Mouse (Mus musculus) kidney, adult 11 months (tissue): ENCODE measurements at regions not wholly inside any gene's neighbourhood (a gene's known extent, or its start where the extent isn't known, plus 50 kb on each side); places are given as distances from the start of the nearest gene placed in this dataset.
"Not testable (repeated sequence)": the region's sequence is repeated elsewhere in the genome, so short reads cannot be mapped to it uniquely, and the experiment has no call there.

Experiments used
- DNase-seq: peaks from one replicate; pipeline ENCODE4 v3.0.0; 2022

DNA sequence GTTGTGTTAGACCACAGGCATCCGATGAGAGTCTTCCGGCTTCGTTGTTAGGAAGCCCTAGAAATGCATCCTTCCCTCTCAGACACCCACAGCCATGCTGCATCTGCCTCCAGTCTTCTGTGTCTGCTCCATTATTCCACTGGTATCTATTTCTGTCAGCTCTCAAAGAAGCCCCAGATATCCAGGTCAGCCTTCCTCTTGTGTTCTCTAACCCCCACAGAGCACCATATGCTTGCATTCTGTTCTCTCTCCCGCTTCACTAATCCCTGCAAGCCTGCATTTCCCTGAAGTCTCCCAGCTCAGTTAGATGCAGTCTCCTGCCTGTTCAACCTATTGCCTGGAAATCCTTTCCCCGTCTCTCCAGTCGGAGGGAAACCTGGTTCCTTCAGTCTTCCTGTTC, 53.6 kb upstream of the Wdfy3 start:
- no peak for DNase-seq

DNA sequence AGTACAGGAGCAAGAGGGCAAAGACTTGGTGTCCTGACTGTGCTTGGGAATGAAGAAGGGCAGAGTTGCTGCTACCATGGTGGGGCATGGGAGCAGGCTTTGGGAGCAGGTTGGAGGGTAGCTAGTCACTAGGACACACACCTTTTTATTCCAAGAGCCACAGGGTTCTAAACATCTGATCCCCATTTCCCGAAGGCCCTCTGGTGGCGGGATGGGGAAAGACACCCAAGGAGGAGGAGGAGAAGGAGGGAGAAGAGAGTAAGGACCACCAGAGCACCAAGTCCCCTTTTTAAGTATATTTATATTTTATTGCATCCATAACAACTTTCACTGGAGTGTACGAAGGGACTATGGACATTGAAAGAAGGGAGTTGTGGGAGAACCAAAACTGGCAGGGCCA, 57.0 kb upstream of the Wdfy3 start:
- DNase-seq = peak; percentile 11

DNA sequence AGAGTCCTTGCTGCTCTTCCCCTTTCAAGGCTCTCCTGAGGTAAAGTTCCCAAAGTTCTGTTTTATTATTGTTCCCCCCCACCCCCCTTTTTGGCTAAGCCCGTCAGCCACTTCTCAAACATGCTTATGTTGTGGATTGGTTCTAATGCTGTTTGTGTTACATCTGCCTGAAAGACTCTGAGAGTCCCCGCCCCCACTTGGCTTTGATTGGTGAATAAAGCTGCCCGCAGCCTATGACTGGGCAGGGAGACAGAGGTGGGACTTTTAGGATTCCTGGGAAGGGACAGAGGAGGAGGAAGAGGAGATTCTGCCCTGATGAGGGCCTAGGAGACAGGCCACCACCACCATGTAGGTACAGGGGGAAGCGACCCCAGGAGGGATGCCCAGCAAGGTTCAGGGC, 78.3 kb upstream of the Wdfy3 start:
- no peak for DNase-seq

DNA sequence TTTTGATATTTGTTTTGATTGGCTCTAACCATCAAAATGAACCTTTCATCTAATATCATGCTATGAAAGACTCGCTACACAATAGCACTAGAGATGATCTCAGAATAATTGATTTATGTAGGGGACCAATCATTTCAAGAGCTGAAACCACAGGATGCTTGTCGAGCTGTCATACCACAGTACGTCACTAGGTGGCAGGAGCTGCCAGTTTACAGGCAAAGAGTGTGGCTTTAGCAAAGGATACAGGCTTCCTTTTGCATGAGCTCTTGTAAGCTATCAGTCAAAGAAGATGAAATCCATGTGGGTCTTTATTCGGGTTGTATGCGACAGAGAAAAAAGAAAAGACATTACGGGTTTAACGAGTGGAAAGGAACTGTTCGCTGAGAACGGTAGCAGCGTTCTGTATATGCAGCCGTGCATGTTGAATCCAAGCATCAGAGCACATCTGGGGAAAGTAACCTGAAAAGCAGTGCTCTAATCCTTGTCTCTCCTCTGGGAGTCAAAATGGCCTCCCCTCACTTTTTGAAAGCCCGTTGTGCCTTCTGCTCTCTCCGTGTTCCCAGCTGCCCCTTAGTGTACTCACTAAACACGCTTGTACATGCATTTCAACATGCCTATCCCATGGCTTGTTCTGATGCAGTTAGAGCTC, 79.9 kb upstream of the Wdfy3 start:
- DNase-seq = peak; percentile 34

DNA sequence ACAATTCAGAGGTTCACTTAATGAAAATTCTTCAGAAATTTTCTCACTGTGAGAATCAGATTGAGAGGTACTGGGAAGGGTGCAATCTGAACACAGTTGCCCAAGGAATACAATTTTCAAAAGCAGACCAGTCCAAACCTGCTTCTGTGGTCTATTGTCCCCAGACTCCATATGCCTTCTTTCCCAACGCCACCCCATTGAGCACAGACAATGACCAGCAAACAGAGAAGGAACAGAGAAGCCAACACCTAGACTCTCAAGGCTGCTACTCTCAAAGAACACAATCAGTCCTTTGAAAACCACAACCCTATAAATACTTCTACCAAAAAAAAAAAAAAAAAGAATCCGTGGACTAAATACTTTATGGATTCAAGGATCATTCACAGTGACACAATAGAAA, 89.9 kb upstream of the Wdfy3 start:
- DNase-seq = no peak

DNA sequence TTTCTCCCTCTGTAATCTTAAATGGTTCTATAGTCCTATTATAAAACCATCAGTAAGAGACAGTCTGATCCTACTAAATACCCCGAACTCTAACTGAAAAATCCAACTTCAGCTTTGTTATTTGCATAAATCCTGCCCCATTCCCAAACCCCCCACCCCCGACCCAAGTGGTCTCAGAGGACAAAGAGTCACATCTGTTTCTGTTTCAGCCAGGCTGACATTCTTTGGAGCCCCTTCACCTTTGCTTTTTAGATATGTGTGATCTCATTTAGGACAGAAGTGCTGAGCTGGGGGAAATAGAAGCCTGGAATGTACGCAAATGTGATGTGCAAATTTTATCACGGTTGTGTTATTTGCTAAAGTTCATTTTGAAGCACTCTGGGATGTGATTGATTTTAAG, 98.3 kb upstream of the Wdfy3 start:
- DNase-seq = no peak

DNA sequence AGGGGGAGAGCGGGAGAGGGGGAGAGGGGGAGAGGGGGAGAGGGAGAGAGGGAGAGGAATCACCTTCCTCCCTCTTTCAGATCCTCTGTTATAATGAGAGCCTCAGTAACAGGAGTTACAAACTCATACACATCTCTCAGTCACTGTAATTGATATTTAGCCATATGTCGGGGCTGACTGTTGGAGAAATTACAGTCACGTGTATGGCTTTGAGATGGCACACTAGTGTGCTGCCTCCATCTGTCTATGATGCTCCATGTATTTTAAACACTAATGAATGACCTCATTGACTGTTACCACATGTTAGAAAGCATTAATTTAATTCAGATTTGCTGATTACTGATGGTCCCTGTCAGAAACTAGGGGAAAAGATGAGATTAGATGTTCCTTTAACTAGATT, 102.1 kb upstream of the Wdfy3 start:
- no peak for DNase-seq

DNA sequence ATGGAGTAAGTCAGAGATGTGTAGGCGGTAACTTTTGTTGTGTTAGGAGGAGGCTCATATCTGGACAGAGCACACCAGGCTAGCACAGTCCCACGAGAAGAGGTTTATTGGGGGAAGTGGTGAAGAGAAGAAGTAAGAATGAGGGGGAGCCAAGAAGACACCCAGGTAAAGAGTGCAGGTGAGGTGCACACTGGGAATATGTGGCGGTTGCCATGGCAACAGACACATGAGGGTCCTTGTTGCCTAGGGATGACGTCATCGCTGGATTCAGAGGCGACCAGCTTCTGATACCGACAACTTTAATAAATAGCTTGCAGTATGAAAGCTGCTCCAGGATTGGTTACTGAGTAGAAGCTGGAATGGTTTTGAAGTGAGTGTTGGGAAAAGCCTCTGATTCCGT, 110.5 kb upstream of the Wdfy3 start:
- DNase-seq = no peak

DNA sequence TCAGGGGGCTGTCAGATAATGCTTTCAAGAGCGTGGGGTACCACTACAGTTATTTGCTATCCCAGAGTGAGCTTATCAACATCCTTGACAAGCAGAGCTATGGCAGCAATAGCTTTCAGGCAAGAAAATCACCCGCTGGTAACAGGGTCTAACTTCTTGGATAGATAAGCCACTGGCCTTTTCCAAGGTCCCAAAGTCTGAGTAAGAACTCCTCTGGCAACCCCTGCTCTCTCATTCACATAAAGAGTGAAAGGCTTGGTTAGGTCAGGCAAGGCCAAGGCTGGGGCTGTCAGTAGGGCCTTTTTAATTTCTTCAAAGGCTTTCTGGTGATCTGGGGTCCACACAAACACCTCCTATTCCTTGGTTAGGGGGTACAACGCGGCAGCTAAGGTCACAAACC, 119.2 kb upstream of the Wdfy3 start:
- not testable (repeated sequence) for DNase-seq

DNA sequence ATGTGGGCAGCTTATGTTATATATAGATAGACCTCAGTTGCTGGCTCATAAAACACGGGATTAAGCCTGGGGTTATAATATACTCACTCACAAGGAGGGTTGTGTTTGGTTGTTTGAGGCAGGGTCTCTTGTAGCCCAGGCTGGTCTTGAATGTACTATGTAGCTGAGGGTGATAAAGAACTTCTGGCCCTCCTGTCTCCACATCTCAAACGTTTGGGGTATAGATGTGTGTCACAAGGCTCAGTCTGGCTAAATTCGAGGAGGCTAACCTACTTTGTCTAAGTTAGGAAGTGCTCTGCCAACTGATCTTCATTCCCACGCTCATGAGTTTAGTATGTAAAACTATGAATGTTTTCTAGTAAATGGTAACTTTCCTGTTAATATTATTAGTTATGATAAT, 136.7 kb upstream of the Wdfy3 start:
- DNase-seq = no peak

DNA sequence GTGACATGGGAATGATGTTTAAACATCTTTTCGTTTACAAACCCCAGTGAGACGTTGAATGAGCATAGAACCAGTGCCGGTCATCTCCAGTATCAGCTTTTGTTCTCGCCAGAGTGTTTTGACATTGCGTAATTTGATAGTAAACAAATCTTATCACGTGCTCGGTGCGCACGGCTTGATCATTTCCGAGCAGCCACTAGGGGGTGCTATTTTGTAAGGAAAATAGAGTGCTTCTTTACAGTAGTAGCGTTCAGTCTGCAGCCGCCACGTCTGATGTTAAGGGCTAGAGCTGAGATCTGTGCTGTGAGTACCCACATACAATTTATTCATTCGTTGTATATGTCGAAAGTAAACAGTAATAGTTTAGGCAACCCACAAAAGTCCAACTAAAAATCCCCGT, 137.2 kb upstream of the Wdfy3 start:
- DNase-seq = peak; percentile 71

DNA sequence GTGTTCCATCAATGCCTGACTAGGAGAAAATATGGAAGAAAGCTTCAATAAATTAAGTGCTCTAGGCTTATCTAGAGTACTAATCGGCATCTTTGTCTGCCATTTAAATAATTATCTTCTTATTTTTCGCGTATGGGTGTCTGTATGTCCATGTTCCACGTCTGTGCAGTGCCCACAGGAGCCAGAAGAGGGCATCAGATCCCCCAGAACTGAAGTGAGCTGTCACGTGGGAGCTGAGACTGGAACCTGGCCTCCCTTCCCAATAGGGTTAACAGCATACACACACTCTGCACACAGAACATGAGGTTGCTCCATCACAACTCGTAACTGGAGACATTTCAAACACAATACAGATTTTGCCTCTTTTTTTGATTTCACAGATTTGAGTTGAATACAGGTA, 143.4 kb upstream of the Wdfy3 start:
- DNase-seq = peak; percentile 15

DNA sequence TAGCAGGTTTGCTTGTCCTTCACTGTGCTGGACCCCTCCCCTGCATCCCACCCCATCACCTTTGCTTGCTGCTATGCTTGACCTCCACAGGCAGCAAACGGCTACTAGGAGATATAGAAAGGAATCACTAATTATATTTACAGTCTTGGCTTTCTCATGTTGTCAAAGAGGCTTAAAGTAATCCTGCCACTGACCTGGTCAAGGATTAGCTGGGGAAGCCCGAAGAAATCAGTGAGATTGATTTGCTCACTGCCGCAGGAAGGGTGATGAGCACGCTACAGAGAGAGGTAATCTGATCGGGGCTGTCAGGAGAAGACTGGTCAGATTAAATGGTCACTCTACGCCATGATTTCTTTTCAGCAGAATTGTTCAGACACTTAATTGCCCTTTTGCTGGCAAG, 157.4 kb upstream of the Wdfy3 start:
- no peak for DNase-seq

DNA sequence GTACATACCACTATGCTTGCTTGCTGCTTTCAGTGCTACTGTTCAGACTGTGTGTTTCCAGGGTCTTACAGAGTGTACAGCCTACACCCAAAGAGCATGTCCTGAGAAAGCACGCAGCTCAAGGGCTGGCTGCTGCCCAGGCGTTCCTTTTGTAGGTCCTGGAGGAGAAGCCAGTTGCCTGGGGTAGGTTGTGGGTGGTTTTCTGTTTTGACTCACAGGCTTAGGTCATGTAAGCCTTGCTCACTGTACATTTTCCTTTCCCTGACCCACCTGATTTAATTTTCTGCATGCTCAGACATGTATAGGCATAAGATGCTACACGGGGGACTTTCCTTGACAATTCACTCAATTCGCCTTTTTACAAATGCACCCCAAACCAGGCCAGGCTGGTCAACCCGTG, 172.9 kb upstream of the Wdfy3 start:
- no peak for DNase-seq

DNA sequence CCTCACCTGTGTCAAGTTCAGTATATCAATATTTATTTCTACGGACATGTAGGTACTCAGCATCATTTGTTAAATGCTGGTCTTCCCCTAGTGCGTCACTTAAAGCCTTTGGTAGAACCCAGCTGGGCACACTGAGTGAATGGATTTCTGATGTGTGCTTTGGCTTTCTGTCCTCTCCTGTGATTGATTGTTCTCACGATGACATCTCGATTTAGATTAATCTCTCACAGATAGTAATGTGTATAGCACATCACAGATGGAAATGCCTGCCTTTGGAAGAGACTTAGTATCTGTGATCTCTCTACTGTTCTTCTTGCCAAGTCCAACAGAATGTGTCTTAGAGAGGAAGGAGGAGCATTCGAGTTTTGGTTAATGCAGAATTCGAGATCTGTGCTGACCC, 175.0 kb upstream of the Wdfy3 start:
- DNase-seq = no peak

DNA sequence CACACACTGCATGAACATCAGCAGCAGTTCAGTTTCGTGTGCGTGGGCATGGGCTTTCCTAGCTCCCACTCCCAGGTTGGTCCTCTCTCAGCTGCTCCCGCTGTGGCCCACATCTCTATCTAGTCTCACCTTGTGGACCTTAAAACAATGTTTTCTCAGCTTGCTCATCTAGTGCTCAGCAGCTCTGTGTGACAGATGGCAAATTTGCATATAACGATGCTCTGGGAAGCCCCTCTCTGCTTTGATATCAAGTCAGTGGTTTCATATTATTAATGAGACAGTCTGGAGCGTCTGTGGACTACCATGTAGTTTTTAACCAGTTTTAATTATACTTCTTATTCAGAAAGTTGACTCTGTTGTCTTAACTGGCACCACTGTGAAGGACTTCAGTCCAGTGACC, 179.0 kb upstream of the Wdfy3 start:
- DNase-seq = no peak

DNA sequence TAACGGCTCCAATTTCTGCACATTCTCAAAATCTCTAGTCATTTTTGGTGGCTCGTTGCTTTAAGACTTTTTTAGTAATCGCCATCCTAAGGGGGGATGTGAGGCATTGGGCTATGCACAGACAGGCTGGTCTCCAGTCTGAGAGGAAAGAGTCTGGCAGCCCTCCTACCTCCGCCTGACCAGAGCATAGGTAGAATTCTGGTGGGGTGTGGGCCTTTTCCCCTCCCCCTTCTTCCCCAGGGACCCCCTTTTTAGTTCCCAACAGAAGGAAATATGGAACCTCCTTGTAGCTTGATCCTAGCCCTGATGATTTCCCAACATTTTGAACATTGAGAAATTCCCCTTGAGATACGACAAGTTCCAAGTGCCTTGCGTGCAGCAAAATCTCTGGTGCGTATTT, 181.4 kb upstream of the Wdfy3 start:
- no peak for DNase-seq

DNA sequence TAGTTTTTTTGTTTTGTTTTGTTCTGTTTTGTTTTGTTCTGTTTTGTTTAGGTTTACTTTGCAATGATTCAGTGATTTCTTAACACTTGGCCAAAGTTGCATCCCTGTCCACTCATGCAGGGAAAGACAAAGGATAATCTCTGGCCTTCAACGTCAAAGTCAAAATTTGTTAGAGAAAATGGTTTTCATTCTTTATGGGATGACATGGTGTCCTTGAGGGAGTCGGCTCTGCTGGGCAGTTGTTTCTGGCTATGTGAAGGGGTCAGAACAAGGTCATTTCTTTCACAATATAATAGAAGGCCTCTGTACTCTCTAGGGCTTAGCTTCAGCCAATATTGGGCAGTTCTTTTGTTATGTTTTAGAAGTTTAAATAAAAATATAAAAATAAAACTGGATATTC, 184.1 kb upstream of the Wdfy3 start:
- no peak for DNase-seq

DNA sequence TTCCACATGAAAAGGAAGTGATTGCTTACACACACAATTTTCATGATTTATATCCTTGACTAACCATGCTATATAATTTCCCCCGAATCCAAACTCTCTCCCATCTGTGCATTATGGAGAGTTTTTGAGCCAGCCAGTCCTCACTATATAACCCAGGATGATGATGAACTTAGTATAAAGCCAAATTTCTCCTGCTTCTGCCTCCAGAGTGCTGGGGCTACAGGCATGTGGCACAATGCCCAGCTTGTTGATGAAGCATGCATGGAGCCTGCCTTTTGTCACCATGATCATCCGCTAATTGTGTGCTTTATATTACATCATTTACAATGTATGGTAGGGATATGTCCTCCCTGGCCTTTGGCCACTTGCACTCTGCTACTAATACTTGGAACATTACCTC, 187.4 kb upstream of the Wdfy3 start:
- DNase-seq = no peak

DNA sequence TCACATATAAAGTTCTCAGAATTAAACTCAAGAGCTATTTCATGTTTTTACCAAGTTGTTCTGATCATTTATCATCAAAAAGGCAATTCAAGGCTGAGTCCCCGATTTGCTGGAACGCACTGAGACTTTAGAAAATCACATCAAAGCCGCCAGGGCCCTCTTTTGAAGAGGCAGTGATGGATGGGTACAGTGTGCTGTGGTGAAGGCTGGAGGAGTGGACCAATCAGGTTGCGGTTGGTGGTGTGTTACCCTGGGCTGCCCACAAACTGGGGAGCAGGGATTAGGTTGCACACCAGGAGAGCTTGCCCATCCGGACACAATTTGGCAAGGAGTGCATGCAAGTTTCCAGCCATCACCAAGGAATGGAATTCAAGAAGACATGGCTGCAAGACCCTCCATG, 191.9 kb upstream of the Wdfy3 start:
- no peak for DNase-seq

DNA sequence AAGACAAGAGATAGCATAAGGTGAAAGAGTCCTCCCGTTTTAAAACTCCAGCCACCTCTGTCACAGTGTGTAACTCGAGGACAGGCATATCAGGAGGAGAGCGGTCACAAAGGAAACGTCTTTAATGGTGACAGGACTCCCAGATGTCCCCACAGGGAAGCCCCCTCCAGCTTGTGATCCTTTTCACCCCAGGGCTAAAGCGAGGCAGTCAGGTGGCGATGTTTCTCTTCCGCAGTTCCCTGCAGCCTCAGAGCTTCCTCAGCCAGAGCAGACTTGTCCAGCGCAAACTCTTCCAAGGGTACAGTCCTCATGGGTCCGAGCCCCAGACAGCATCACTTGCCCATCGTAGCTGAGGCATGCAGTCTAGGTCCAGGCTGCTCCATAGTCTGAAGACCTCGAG, 196.7 kb upstream of the Wdfy3 start:
- DNase-seq = no peak

DNA sequence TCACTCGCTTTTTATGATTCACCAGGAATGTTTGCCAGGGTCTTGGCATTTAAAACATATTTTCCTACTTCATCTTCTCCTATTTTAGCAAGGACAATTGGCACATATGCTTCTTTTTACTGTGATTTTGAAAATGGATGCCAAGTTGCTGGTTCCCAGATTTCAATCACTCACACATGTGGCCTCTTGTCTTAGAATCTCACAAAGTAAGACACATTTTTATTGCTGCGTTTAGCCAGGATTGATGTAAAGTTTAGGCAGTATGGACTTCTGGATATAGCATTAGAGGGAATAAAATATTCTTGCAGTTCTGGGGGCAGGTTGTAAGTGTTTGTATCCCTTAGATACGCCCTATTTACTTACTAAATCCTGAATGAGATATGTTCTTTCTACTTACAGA, 197.4 kb upstream of the Wdfy3 start:
- no peak for DNase-seq

DNA sequence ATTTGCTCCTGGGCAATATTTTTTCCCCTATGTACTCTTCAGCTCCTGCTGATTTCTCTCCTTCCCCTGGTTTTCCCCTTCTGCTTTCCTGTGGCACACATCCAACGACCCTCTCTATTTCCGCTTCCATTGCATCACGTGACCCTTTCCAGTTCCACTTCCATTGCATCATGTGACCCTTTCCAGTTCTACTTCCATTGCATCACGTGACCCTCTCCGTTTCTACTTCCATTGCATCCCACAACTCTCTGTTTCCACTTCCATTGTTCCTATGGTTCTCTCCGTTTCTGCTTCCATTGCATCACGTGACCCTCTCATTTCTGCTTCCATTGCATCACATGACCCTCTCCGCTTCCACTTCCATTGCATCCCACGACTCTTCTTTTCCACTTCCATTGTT, 199.5 kb upstream of the Wdfy3 start:
- DNase-seq = no peak

DNA sequence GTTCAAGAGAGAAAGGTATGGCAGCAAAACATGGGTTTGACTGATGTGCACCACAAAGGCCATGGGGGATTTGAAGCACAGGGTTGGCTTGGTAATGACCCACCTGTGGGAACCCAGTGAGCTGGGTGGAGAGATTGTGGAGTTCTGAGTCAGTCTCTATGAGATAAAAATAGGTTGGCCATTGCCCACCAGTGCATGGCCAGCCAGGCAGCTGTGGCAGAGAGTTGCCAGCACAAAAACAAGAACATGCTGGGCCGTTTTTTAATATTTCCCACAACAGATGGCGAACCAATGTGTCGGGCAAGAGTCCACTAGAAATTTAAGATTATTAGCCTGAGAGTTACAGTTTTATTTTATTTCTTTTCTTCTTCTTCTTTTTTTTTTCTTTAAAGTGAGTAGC, 205.6 kb upstream of the Arhgap24 start:
- no peak for DNase-seq

DNA sequence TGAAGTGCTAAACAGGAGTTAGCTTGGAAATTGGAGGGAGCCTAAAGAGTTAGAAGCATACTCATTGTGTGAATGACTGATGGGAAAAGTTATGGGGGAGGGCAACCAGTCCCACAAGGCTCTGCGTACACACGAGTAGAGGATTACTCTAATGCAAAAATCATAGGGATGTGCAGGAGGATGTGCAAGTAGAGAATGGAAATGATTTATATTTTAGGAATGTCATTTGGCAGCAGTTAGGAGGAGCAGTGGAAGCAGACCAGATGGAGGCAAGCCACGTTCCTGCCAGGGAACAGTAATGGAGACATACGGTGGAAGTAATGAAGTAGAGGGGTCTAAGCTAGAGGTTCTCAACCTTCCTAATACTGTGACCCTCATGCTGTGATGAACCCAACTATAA, 194.1 kb upstream of the Arhgap24 start:
- DNase-seq = no peak

DNA sequence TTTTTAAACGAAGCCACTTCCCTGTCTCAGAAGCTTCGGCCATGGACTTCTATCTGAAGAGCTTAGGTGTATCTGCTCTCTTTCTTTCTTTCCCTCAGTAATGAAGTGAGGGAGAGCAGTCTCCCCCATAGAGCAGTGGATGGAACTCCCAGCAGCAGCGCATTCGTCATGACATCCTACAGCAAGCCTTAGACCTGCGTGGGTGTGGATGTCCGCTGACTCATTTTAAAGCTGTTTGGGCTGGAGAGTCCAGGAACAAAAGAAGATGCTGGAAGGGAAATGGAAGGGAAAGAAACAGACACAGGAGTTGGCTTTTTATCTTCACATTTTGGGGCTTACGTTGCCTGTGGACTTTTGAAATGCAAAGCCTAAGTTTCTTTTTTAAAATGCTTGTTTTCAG, 190.3 kb upstream of the Arhgap24 start:
- DNase-seq = no peak
